Mouse (Mus musculus): ENCODE results near the gene Rpl9.

Rpl9 gene

DNA sequence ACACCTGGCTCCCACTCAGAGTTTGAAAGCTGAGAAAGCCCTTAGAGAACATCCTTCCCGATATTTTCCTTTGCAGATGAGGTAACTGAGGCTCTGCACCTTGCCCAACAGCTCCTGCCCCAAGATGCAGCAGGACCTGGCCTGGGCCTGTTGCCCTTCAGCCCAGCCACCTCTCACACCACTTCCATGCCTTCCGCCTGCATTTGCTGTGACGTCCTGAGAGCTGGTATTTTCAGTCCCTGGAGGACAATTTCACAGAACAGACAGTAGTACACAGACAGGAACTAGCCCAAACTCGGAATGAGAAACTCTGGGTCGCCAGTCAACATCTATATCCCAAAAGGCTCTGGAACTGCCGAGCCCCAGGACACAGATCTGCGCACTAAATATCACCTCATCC is 16.5 kb downstream of the Rpl9 start:
- no peak for DNase-seq (ENCODE audit: low read depth, low spot score)

DNA sequence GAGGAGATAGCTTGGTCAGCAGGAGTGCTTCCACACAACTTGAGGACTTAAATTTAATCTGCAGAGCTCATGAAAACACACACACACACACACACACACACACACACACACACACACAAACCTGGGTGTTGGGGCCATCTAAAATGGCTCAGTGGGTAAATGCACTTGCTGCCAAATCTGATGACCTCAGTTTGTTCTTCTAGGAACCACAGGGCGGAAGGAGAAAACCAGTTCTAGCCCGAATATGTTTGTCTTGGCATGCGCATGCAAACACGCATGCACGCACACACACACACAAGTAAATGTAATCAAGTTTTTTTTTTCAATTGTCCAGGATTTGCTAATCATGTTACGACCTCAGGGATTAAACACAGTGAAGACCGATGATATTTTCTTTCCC is 19.7 kb downstream of the Rpl9 start:
- no peak for DNase-seq (ENCODE audit: low read depth, low spot score)

DNA sequence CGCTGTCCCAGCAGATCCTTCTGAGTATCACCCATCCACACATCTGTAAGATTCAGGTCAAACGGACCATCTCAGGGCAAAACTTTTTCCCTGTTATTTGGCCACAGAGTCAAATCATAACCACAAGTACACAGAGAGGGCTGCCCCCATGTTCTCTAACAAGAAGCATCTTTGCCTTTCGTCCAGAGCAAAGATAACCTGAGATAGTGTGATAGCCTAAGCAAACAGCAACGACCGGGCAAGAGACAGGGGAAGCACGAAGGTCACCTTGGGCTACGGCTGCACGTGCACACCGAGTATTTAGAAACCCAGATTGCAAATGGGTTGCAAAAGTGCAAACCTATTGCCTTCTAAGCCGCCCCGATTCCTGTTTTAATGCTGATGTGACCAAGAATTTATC is 23.4 kb downstream of the Rpl9 start:
- no peak for DNase-seq (ENCODE audit: low read depth, low spot score)

DNA sequence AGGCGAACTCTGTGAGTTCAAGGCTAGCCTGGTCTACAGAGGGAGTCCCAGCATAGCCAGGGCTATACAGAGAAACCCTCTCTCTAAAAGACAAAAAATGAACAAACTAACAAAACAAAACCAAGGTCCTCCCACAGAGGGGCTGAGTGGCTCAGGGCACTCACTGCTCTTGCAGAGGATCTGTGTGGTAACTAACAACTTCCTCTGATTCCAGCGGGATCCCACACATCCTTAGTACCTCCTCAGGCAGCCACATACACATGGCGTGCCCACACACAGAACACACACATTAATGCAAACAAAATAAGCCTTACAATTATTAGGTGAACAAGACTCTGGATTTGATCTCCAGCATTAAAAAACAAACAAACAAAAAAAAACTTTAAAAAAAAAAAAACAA is 33.5 kb downstream of the Rpl9 start:
- no peak for DNase-seq (ENCODE audit: low read depth, low spot score)

DNA sequence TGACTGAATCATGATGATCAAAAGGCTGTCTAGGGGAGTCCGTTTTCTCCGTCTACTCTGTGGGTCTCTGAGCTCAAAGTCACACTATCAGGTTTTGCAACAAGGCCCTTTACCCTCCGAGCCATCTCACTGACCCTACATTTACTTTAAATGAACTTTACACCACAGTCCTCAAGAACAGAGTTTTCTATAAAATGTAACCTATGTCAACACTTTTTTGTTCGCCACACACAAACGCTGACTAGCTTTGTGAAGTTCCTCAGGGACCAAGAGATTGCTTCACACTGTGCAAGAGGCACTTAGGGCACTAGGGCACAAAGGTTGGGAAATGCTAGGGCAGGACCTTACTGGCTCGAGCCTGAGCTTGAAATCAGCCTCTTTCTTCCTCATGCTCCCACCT is 34.4 kb downstream of the Rpl9 start:
- DNase-seq (ENCODE audit: low read depth, low spot score) = no peak

DNA sequence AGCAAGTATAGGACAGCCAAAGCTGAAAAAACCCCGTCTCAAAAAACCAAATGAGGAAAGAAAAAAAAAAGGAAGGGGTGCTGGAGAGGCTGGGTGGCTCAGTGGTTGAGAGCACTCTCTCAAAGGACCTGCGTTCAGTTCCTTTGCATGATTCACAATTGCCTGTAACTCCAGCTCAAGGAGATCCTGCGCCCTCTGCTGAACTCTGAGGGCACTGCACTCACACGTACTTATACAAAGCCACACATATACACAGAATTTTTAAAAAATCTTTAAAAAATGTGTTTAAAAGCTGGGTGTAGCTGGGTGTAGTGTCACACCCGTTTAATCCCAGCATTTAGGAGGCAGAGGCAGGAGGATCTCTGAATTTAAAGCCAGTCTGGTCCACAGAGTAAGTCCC is 36.3 kb downstream of the Rpl9 start:
- DNase-seq (ENCODE audit: low read depth, low spot score) = no peak

DNA sequence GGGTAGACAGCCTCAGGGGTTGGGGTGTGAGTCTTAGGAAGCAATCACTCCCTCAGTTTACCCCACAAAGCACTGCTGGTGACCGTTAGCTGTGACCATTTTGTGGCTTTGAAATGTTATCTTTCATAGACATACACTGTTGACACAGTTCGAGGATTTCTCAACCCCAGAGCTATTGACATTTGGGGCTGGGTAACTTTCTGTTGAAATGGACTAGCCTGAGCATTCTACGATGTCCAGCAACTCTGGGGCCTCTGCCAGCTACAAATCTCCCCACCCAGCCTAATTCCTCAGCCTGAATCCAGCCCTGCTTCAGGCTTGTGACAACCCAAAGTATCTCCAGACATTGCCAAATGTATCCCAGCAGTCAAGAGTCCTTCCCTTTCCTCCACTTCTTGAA is 37.1 kb downstream of the Rpl9 start:
- no peak for DNase-seq (ENCODE audit: low read depth, low spot score)

DNA sequence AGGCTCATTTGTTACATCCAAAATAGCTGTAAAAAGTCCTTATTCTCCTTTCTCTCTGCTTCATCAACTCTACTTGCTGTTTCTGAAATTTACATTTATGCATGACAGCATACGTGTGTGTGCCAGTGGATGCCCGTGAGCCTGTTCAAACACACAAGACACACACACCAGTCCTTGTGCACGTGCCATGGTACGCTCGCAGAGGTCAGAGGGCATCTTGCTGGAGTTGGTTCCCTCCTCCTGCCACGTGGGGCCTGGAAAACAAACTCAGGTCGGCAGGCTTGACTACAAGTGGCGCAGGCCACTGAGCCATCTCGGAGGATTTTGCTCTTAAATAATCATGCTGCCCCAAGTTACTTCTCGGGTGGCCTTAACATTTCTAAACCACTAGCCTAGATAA is 40.7 kb downstream of the Rpl9 start:
- DNase-seq (ENCODE audit: low read depth, low spot score) = no peak

DNA sequence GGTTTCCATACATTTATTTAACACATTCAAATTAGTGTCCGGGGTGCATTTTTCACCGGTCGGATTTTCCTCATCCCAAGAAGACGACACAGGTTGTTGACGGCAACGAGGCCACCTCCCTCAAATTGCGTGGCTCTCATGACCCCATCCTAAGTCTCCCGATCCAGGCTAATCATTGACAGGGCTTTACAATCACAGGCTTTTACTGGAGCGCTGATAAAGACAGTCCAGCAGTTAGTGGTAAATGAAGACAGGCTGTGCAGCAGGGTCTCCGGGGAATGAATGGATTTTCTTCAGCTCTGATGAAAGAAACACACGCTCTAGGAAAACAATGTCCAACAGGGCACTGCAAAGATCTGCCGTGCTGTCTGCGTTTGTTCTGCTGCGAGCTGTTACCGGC is 43.1 kb downstream of the Rpl9 start, which contains the start of gene Klb:
Gene Klb, plus strand, starts transcription at position 147 of the 400 bp plus-strand sequence.
- DNase-seq (ENCODE audit: low read depth, low spot score) = no peak

DNA sequence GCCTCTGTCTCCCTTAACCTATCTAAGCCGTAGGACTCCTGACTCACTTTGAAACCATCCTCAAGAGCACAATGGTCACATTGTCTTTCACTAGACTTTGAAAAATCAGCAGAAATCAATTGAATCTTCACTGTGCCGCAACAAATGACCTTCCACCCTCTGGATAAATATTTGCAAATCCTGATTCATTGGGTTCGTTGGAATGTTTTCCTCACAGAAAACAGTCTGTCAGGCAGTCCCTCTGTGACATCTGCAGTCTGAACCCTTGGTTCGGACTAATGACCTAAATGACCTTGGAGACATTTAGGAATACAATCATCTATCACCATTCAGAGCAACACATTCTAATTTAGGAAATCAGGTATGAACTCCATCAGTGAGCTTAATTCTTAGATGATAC is 51.1 kb downstream of the Rpl9 start:
- no peak for DNase-seq (ENCODE audit: low read depth, low spot score)

DNA sequence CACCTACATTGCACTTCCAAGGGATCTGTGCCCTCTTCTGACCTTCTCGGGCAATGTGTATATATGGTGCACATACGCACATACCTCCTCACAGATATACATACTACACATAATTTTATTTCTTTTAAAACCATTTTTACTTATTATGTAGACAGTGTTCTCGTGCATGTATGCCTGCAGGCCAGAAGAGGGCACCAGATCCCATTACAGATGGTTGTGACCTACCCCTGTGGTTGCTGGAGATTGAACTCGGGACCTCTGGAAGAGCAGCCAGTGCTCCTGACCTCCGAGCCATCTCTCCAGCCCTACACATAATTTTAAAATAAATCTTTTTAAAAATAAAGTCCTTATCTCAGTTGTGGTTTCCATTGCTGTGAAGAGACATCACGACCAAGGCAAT is 52.9 kb downstream of the Rpl9 start:
- DNase-seq (ENCODE audit: low read depth, low spot score) = no peak

All from WW6 (cell line).